Comparison of ENCODE assay signal across 14 mouse cellular contexts in the genomic region with DNA sequence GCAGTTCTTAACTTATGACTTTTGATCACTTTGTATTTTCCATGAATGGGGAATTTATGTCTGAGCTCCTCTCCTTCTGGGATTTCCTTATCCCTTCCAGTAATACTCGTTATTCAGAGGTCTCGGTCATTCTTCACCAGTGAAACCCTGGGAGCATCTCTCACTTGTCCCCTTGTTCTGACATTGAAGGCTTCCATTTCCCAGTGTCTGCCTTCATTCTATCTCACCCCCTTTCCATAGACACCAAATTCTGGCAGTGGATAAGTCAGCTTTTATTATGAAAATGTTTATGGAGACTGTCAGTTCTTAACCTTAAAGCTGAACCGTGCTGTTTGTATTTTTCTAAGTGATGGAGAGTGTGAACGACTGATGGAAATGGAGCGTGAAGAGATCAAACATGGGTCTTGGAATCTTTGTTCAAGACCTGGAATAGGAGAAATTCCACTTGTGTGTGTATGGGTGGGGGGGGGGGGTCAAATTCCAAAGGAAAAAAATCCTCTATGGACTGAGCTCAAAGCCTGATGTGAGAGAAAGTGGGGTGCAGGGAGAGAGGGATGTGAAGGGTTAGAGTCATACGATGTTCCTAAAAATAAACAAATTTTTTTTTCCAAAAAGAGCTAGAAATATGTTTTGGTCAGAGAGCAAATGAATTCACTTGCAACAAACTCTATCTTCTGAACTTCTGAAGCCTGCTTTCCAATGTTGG. TPM values are rescaled to one million over a fixed set of nuclear protein-coding genes. Genes with fewer than 3 reads are reported as not detected.
"Had no signal": no experiment of that assay in that cellular context is flagged by ENCODE, and none has a peak within 500 bp of the region (broad histone marks: within the 10 kb centered on the region; RNA-seq: fewer than 3 reads in every experiment).

No protein-coding gene starts in this region.

- H3K36me3 ChIP-seq: limb, embryonic 15.5 days; liver, embryonic 12.5 days; midbrain, embryonic 15.5 days; neural tube, embryonic 13.5 days had no signal

- H3K4me1 ChIP-seq: liver, embryonic 12.5 days; midbrain, embryonic 15.5 days; neural tube, embryonic 13.5 days had no signal

- H3K4me2 ChIP-seq: limb, embryonic 15.5 days; liver, embryonic 12.5 days; midbrain, embryonic 11.5 days; midbrain, embryonic 15.5 days; neural tube, embryonic 13.5 days had no signal

- H3K4me3 ChIP-seq: limb, embryonic 15.5 days; liver, embryonic 12.5 days; midbrain, embryonic 15.5 days; neural tube, embryonic 13.5 days had no signal

- H3K9ac ChIP-seq: limb, embryonic 15.5 days; liver, embryonic 12.5 days; midbrain, embryonic 15.5 days; neural tube, embryonic 13.5 days had no signal

- H3K9me3 ChIP-seq: limb, embryonic 15.5 days; liver, embryonic 12.5 days; midbrain, embryonic 15.5 days; neural tube, embryonic 13.5 days had no signal

- DNase-seq: kidney, adult 11 months; kidney, adult 9 months; kidney, postnatal 10 days; right cerebral cortex, adult 18-20 months; right cerebral cortex, postnatal 25 days; thymus, postnatal 4 days had no signal

- H3K27ac ChIP-seq: hindbrain, postnatal 0 days; limb, embryonic 15.5 days; liver, embryonic 12.5 days; midbrain, embryonic 15.5 days; neural tube, embryonic 13.5 days; stomach, postnatal 0 days had no signal

- H3K27me3 ChIP-seq: limb, embryonic 15.5 days; liver, embryonic 12.5 days; midbrain, embryonic 15.5 days; neural tube, embryonic 13.5 days had no signal

- ATAC-seq: hindbrain, postnatal 0 days; liver, embryonic 12.5 days; midbrain, embryonic 15.5 days had no signal

RNA-seq across cellular contexts. Expression of a gene that starts 30.4 kb away (rescaled TPM):
- polyA plus RNA-seq: liver, embryonic 16.5 days had no signal
